Mouse (Mus musculus): ENCODE measurements around the gene F830045P16Rik. TPM values are rescaled to one million over a fixed set of nuclear protein-coding genes. Genes with fewer than 3 reads are reported as not detected.

Gene F830045P16Rik
- polyA plus RNA-seq, 1 experiment, result not detected

GRCm38 (mm10) chr2:129569120-129569519 is 32.7 kb upstream of the F830045P16Rik start:
- TF ChIP-seq CTCF (IDR thresholded peaks at IDR 0.05; ENCODE audit: borderline replicate concordance, extremely low read depth, insufficient read depth, insufficient read length) (no peak), POLR2A (IDR thresholded peaks at IDR 0.05; ENCODE audit: borderline replicate concordance, extremely low read depth, insufficient read depth, insufficient read length, poor library complexity, severe bottlenecking) (no peak)
- no peak for DNase-seq (ENCODE audit: low read depth)

GRCm38 (mm10) chr2:129563944-129564709 is 27.7 kb upstream of the F830045P16Rik start:
- DNase-seq (ENCODE audit: low read depth), result peak; percentile 37
- TF ChIP-seq POLR2A (IDR thresholded peaks at IDR 0.05; ENCODE audit: borderline replicate concordance, extremely low read depth, insufficient read depth, insufficient read length, poor library complexity, severe bottlenecking) (no peak), CTCF (IDR thresholded peaks at IDR 0.05; ENCODE audit: borderline replicate concordance, extremely low read depth, insufficient read depth, insufficient read length) (no peak)

- DNase-seq (ENCODE audit: low read depth), result peak; percentile 41
- TF ChIP-seq CTCF (IDR thresholded peaks at IDR 0.05; ENCODE audit: borderline replicate concordance, extremely low read depth, insufficient read depth, insufficient read length) (no peak), POLR2A (IDR thresholded peaks at IDR 0.05; ENCODE audit: borderline replicate concordance, extremely low read depth, insufficient read depth, insufficient read length, poor library complexity, severe bottlenecking) (no peak)
These were observed 25.4 kb upstream of the F830045P16Rik start for GRCm38 (mm10) chr2:129561796-129562195.

- TF ChIP-seq CTCF (IDR thresholded peaks at IDR 0.05; ENCODE audit: borderline replicate concordance, extremely low read depth, insufficient read depth, insufficient read length) (no peak), POLR2A (IDR thresholded peaks at IDR 0.05; ENCODE audit: borderline replicate concordance, extremely low read depth, insufficient read depth, insufficient read length, poor library complexity, severe bottlenecking) (no peak)
- DNase-seq (ENCODE audit: low read depth), result no peak
These were observed 22.4 kb upstream of the F830045P16Rik start for GRCm38 (mm10) chr2:129558875-129559219.

GRCm38 (mm10) chr2:129558008-129558874 is 21.8 kb upstream of the F830045P16Rik start:
- peak; percentile 40 for DNase-seq (ENCODE audit: low read depth)
- TF ChIP-seq POLR2A (IDR thresholded peaks at IDR 0.05; ENCODE audit: borderline replicate concordance, extremely low read depth, insufficient read depth, insufficient read length, poor library complexity, severe bottlenecking), result no peak
- no peak for TF ChIP-seq CTCF (IDR thresholded peaks at IDR 0.05; ENCODE audit: borderline replicate concordance, extremely low read depth, insufficient read depth, insufficient read length)

GRCm38 (mm10) chr2:129556081-129556480 is 19.7 kb upstream of the F830045P16Rik start:
- TF ChIP-seq POLR2A (IDR thresholded peaks at IDR 0.05; ENCODE audit: borderline replicate concordance, extremely low read depth, insufficient read depth, insufficient read length, poor library complexity, severe bottlenecking), result no peak
- no peak for TF ChIP-seq CTCF (IDR thresholded peaks at IDR 0.05; ENCODE audit: borderline replicate concordance, extremely low read depth, insufficient read depth, insufficient read length)
- DNase-seq (ENCODE audit: low read depth), result no peak

- no peak for DNase-seq (ENCODE audit: low read depth)
These were observed 14.4 kb upstream of the F830045P16Rik start for GRCm38 (mm10) chr2:129550781-129551180.

GRCm38 (mm10) chr2:129549537-129550135 is 13.2 kb upstream of the F830045P16Rik start:
- DNase-seq (ENCODE audit: low read depth), result peak; percentile 30
- TF ChIP-seq CTCF (IDR thresholded peaks at IDR 0.05; ENCODE audit: borderline replicate concordance, extremely low read depth, insufficient read depth, insufficient read length), result no peak
- no peak for TF ChIP-seq POLR2A (IDR thresholded peaks at IDR 0.05; ENCODE audit: borderline replicate concordance, extremely low read depth, insufficient read depth, insufficient read length, poor library complexity, severe bottlenecking)

More at GRCm38 (mm10) chr2:129550781-129551180, 14.4 kb upstream of the F830045P16Rik start:
- TF ChIP-seq POLR2A (IDR thresholded peaks at IDR 0.05; ENCODE audit: borderline replicate concordance, extremely low read depth, insufficient read depth, insufficient read length, poor library complexity, severe bottlenecking), result no peak
- no peak for TF ChIP-seq CTCF (IDR thresholded peaks at IDR 0.05; ENCODE audit: borderline replicate concordance, extremely low read depth, insufficient read depth, insufficient read length)

GRCm38 (mm10) chr2:129546772-129547171 is 10.4 kb upstream of the F830045P16Rik start:
- no peak for DNase-seq (ENCODE audit: low read depth)
- TF ChIP-seq POLR2A (IDR thresholded peaks at IDR 0.05; ENCODE audit: borderline replicate concordance, extremely low read depth, insufficient read depth, insufficient read length, poor library complexity, severe bottlenecking) (no peak), CTCF (IDR thresholded peaks at IDR 0.05; ENCODE audit: borderline replicate concordance, extremely low read depth, insufficient read depth, insufficient read length) (no peak)

GRCm38 (mm10) chr2:129545596-129545995 is 9.2 kb upstream of the F830045P16Rik start:
- no peak for DNase-seq (ENCODE audit: low read depth)
- TF ChIP-seq CTCF (IDR thresholded peaks at IDR 0.05; ENCODE audit: borderline replicate concordance, extremely low read depth, insufficient read depth, insufficient read length) (no peak), POLR2A (IDR thresholded peaks at IDR 0.05; ENCODE audit: borderline replicate concordance, extremely low read depth, insufficient read depth, insufficient read length, poor library complexity, severe bottlenecking) (no peak)

GRCm38 (mm10) chr2:129544919-129545318 is 8.5 kb upstream of the F830045P16Rik start:
- DNase-seq (ENCODE audit: low read depth), result peak; percentile 44
- TF ChIP-seq CTCF (IDR thresholded peaks at IDR 0.05; ENCODE audit: borderline replicate concordance, extremely low read depth, insufficient read depth, insufficient read length), result no peak
- no peak for TF ChIP-seq POLR2A (IDR thresholded peaks at IDR 0.05; ENCODE audit: borderline replicate concordance, extremely low read depth, insufficient read depth, insufficient read length, poor library complexity, severe bottlenecking)
